Mouse (Mus musculus) forebrain, embryonic 10.5 days (tissue): ENCODE measurements around the gene Mcub. TPM values are rescaled to one million over a fixed set of nuclear protein-coding genes. Genes with fewer than 3 reads are reported as not detected.

Experiments used
- DNase-seq: peaks from one replicate; pipeline ENCODE4 v3.0.0-alpha.2; 2017; ENCODE audit warnings: low spot score; ENCODE audit errors: extremely low spot score
- H3K27ac ChIP-seq: fragments of 300-500 bp; sonication (generic); 2 replicates; pipeline ENCODE4 v1.5.1; 2016; ENCODE audit warnings: mild to moderate bottlenecking
- H3K27me3 ChIP-seq: fragments of 300-500 bp; sonication (generic); 2 replicates; pipeline ENCODE4 v1.6.1; 2016; ENCODE audit warnings: mild to moderate bottlenecking; ENCODE audit not compliant: poor library complexity, severe bottlenecking
- H3K36me3 ChIP-seq: fragments of 300-500 bp; sonication (generic); replicated peaks from 2 replicates; pipeline ENCODE4 v1.6.1; 2016; ENCODE audit warnings: mild to moderate bottlenecking, moderate library complexity
- H3K4me1 ChIP-seq: fragments of 300-500 bp; sonication (generic); 2 replicates; pipeline ENCODE4 v1.6.1; 2016
- H3K4me3 ChIP-seq: fragments of 300-500 bp; sonication (generic); 2 replicates; pipeline ENCODE4 v1.5.1; 2016; ENCODE audit warnings: mild to moderate bottlenecking, moderate library complexity
- H3K9me3 ChIP-seq: fragments of 300-500 bp; sonication (generic); 2 replicates; pipeline ENCODE4 v1.6.1; 2016; ENCODE audit warnings: mild to moderate bottlenecking, moderate library complexity
- WGBS: fragments of 180-500 bp; shearing (Covaris S2); methylation state at CpG from one replicate; pipeline ENCODE4 v1.1.7; 2016; 5-methylcytosine and 5-hydroxymethylcytosine counted together
- polyA plus RNA-seq: library from polyadenylated mRNA; unstranded; fragments of >200 nt; fragmentation: Nextera tagmentation; extraction: Ambion mirVana; gene quantifications from 2 replicates; pipeline ENCODE4 v1.2.1, GENCODE M21; 2016

The Mcub gene
- polyA plus RNA-seq, 1 experiment from 2014 or later: 1.6 TPM

- Histone ChIP-seq H3K9me3 (no peaks in the 10 kb centered on the region), H3K4me3 (no peak overlapping the region), H3K27me3 (no peaks in the 10 kb centered on the region), H3K27ac (no peak overlapping the region), H3K4me1 (no peaks in the 10 kb centered on the region), H3K36me3 (no peaks in the 10 kb centered on the region)
- no peak for DNase-seq
- WGBS: 81% methylated on average over 4 of the region's 4 CpGs
Measured at GRCm38 (mm10) chr3:129943813-129944212, 26.2 kb downstream of the Mcub start.

- 96% methylated on average over 1 of the region's 1 CpGs for WGBS
- no peaks in the 10 kb centered on the region for H3K27me3 ChIP-seq
Measured at GRCm38 (mm10) chr3:129941291-129941690, 28.7 kb downstream of the Mcub start.

GRCm38 (mm10) chr3:129940780-129941179, 29.2 kb downstream of the Mcub start:
- 96% methylated on average over 2 of the region's 2 CpGs for WGBS

More at GRCm38 (mm10) chr3:129941291-129941690, 28.7 kb downstream of the Mcub start:
- Histone ChIP-seq H3K4me1 (peaks cover 7% of the 10 kb centered on the region; the same call in 1 of the 2 replicates), H3K4me3 (no peak overlapping the region), H3K36me3 (no peaks in the 10 kb centered on the region), H3K9me3 (no peaks in the 10 kb centered on the region), H3K27ac (no peak overlapping the region)
- DNase-seq: no peak

GRCm38 (mm10) chr3:129939058-129939457, 30.9 kb downstream of the Mcub start:
- Histone ChIP-seq H3K36me3 (no peaks in the 10 kb centered on the region), H3K9me3 (no peaks in the 10 kb centered on the region), H3K4me1 (peaks cover 8% of the 10 kb centered on the region; the same call in 1 of the 2 replicates), H3K27me3 (no peaks in the 10 kb centered on the region), H3K27ac (no peak overlapping the region), H3K4me3 (no peak overlapping the region)
- DNase-seq: no peak
- WGBS: 69% methylated on average over 7 of the region's 7 CpGs

More at GRCm38 (mm10) chr3:129940780-129941179, 29.2 kb downstream of the Mcub start:
- H3K4me1 ChIP-seq: peaks cover 8% of the 10 kb centered on the region; the same call in 1 of the 2 replicates
- H3K36me3 ChIP-seq: no peaks in the 10 kb centered on the region
- no peak overlapping the region for H3K27ac ChIP-seq
- H3K4me3 ChIP-seq: no peak overlapping the region
- no peaks in the 10 kb centered on the region for H3K9me3 ChIP-seq
- no peaks in the 10 kb centered on the region for H3K27me3 ChIP-seq
- DNase-seq: no peak

- no peaks in the 10 kb centered on the region for H3K27me3 ChIP-seq
- no peak overlapping the region for H3K4me3 ChIP-seq
- 68% methylated on average over 3 of the region's 3 CpGs for WGBS
- H3K9me3 ChIP-seq: no peaks in the 10 kb centered on the region
- H3K27ac ChIP-seq: no peak overlapping the region
- DNase-seq: no peak
- H3K36me3 ChIP-seq: no peaks in the 10 kb centered on the region
- H3K4me1 ChIP-seq: peaks cover 8% of the 10 kb centered on the region; the same call in 1 of the 2 replicates
Measured at GRCm38 (mm10) chr3:129937848-129938247, 32.2 kb downstream of the Mcub start.

- no peaks in the 10 kb centered on the region for H3K27me3 ChIP-seq
- H3K4me1 ChIP-seq: peaks cover 8% of the 10 kb centered on the region; the same call in 1 of the 2 replicates
- H3K27ac ChIP-seq: no peak overlapping the region
- WGBS: 56% methylated on average over 9 of the region's 9 CpGs
- H3K4me3 ChIP-seq: no peak overlapping the region
- DNase-seq: no peak
- H3K36me3 ChIP-seq: no peaks in the 10 kb centered on the region
- H3K9me3 ChIP-seq: no peaks in the 10 kb centered on the region
Measured at GRCm38 (mm10) chr3:129936561-129936960, 33.4 kb downstream of the Mcub start.

- Histone ChIP-seq H3K4me3 (no peak overlapping the region), H3K27ac (no peak overlapping the region), H3K27me3 (no peaks in the 10 kb centered on the region), H3K9me3 (no peaks in the 10 kb centered on the region), H3K4me1 (peaks cover 5% of the 10 kb centered on the region; the same call in 1 of the 2 replicates), H3K36me3 (no peaks in the 10 kb centered on the region)
- no peak for DNase-seq
- WGBS: 54% methylated on average over 4 of the region's 4 CpGs
Measured at GRCm38 (mm10) chr3:129932443-129932842, 37.6 kb downstream of the Mcub start.

GRCm38 (mm10) chr3:129930213-129930778, 39.7 kb downstream of the Mcub start:
- no peak for DNase-seq

GRCm38 (mm10) chr3:129925861-129926260, 44.1 kb downstream of the Mcub start:
- no peak for DNase-seq
- Histone ChIP-seq H3K4me3 (no peak overlapping the region), H3K27me3 (no peaks in the 10 kb centered on the region), H3K27ac (no peak overlapping the region), H3K4me1 (peaks cover 8% of the 10 kb centered on the region), H3K36me3 (no peaks in the 10 kb centered on the region), H3K9me3 (no peaks in the 10 kb centered on the region)
- WGBS: 93% methylated on average over 3 of the region's 3 CpGs

More at GRCm38 (mm10) chr3:129930213-129930778, 39.7 kb downstream of the Mcub start:
- no peaks in the 10 kb centered on the region for H3K9me3 ChIP-seq
- 75% methylated on average over 6 of the region's 6 CpGs for WGBS
- no peak overlapping the region for H3K4me3 ChIP-seq
- H3K27me3 ChIP-seq: no peaks in the 10 kb centered on the region
- H3K27ac ChIP-seq: no peak overlapping the region
- no peaks in the 10 kb centered on the region for H3K4me1 ChIP-seq
- no peaks in the 10 kb centered on the region for H3K36me3 ChIP-seq

- Histone ChIP-seq H3K27ac (no peak overlapping the region), H3K4me3 (no peak overlapping the region), H3K36me3 (no peaks in the 10 kb centered on the region), H3K4me1 (peaks cover 8% of the 10 kb centered on the region), H3K27me3 (no peaks in the 10 kb centered on the region), H3K9me3 (no peaks in the 10 kb centered on the region)
- DNase-seq: no peak
- 92% methylated on average over 7 of the region's 7 CpGs for WGBS
Measured at GRCm38 (mm10) chr3:129923581-129923980, 46.4 kb downstream of the Mcub start.

- no peak overlapping the region for H3K27ac ChIP-seq
- peaks cover 16% of the 10 kb centered on the region for H3K36me3 ChIP-seq
- H3K27me3 ChIP-seq: no peaks in the 10 kb centered on the region
- peak; percentile 67 for DNase-seq
- WGBS: 16% methylated on average over 13 of the region's 13 CpGs
- no peak overlapping the region for H3K4me3 ChIP-seq
- no peaks in the 10 kb centered on the region for H3K9me3 ChIP-seq
- peaks cover 12% of the 10 kb centered on the region for H3K4me1 ChIP-seq
Measured at GRCm38 (mm10) chr3:129918434-129918833, 51.6 kb downstream of the Mcub start.

- Histone ChIP-seq H3K9me3 (no peaks in the 10 kb centered on the region), H3K36me3 (peaks cover 26% of the 10 kb centered on the region), H3K4me3 (no peak overlapping the region), H3K27ac (no peak overlapping the region), H3K27me3 (no peaks in the 10 kb centered on the region), H3K4me1 (peaks cover 12% of the 10 kb centered on the region)
- 80% methylated on average over 3 of the region's 3 CpGs for WGBS
- DNase-seq: no peak
Measured at GRCm38 (mm10) chr3:129917424-129917823, 52.6 kb downstream of the Mcub start.

- no peak for DNase-seq
- Histone ChIP-seq H3K4me1 (peaks cover 1% of the 10 kb centered on the region; the same call in 1 of the 2 replicates), H3K27me3 (no peaks in the 10 kb centered on the region), H3K36me3 (peaks cover 66% of the 10 kb centered on the region), H3K27ac (no peak overlapping the region), H3K9me3 (no peaks in the 10 kb centered on the region), H3K4me3 (no peak overlapping the region)
- WGBS: 93% methylated on average over 13 of the region's 13 CpGs
Measured at GRCm38 (mm10) chr3:129913241-129913640, 56.8 kb downstream of the Mcub start.
